Mouse (Mus musculus): ENCODE measurements at regions not wholly inside any gene's neighbourhood (a gene's known extent, or its start where the extent isn't known, plus 50 kb on each side); places are given as distances from the start of the nearest gene placed in this dataset.

DNA sequence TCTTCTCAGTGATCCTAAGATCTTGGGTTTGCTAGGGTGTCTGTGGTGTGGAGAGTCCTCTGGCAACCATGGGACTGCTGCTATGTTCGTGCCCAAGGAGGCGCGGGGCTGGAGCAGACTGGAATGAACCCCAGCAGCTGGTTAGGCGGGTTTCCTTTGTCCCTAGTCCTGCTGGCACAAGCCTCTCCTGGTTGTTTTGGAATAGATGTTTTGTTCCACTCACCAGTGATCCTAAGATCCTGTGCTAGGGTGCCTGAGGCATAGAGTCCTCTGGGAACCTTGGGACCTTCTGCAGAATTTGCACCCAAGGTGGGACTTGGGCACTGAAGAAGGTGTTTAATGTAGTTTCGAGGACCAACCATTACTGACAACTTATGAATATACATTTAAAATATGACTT lies 1205.9 kb upstream of the Gm8797 start:
- Histone ChIP-seq H3K36me3 (replicated peaks) (no peaks in the 10 kb centered on the region), H3K27ac (no peak overlapping the region)
- WGBS, result 82% methylated on average over 5 of the region's 5 CpGs

DNA sequence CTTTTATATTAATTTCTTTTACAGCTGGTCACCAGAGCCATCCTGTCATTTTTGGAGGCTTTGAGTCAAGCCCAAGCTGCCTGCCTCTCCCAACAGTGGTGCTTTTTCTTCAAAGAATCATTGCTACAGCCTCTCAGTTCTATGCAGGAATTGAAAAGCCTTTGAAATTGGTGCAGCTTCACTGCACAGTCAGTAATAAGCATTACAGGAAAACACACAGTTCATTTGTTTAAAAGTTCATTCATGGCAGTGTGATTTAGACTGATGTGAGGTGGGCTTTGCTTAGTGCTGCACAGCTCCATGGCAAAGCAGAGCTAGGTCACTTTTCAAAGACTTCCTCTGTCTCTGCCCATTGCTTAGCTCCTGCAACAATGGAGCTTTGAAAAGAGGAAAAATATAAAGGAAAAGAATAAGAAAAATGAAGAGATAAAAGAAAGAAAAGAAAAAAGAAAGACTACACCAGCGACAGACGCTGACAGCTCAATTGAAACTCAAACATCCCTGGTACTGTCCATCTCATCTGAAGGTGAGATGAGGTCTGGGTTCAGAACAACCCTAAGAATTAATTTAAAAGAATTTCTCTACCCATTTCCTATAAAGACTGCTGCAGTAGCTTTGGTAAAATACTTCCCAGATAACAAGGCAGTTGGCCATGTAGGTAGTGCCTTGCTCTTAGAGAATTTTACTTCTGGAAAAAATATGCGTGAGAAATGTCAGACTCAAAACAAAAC lies 1204.3 kb upstream of the Gm8797 start:
- Histone ChIP-seq H3K4me1 (peaks cover 5% of the 10 kb centered on the region), H3K9me3 (no peaks in the 10 kb centered on the region), H3K4me3 (replicated peaks) (no peak overlapping the region), H3K27ac (no peak overlapping the region; the same call in 1 of the 2 replicates), H3K27me3 (no peaks in the 10 kb centered on the region), H3K9ac (no peak overlapping the region), H3K36me3 (replicated peaks) (no peaks in the 10 kb centered on the region), H3K4me2 (no peak overlapping the region)
- 24% methylated on average over 3 of the region's 3 CpGs for WGBS
- ATAC-seq (ENCODE audit: low FRiP score), result peak; percentile 95

More for the DNA sequence above, 1205.9 kb upstream of the Gm8797 start:
- H3K9me3 ChIP-seq, result no peaks in the 10 kb centered on the region
- no peak overlapping the region for H3K9ac ChIP-seq
- H3K4me2 ChIP-seq, result no peak overlapping the region
- H3K27me3 ChIP-seq, result no peaks in the 10 kb centered on the region
- H3K4me3 ChIP-seq (replicated peaks), result no peak overlapping the region
- ATAC-seq (ENCODE audit: low FRiP score), result no peak
- H3K4me1 ChIP-seq, result peaks cover 5% of the 10 kb centered on the region

DNA sequence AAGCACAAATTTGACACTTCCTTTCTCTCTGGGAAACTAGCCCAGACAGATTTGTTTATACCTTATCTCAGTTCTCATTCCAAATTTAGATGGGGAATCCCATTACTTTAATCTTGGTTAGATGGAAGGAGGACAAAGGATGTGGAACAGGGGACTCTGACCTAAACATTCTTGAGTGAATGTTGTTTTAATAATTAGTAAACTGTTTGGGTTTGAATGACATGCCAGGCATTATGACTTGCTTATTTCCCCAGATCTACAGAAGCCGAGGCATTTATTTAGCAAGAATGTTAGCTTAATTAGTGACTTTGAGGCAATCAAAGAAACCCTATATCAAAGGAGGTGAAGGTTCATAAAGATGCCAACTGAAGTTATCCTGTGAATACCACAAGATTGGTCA lies 1189.9 kb upstream of the Gm8797 start:
- no peak overlapping the region for H3K4me2 ChIP-seq
- no peaks in the 10 kb centered on the region for H3K4me1 ChIP-seq
- no peaks in the 10 kb centered on the region for H3K9me3 ChIP-seq
- no peaks in the 10 kb centered on the region for H3K27me3 ChIP-seq
- no peak overlapping the region for H3K27ac ChIP-seq
- no peak for ATAC-seq (ENCODE audit: low FRiP score)
- H3K36me3 ChIP-seq (replicated peaks), result no peaks in the 10 kb centered on the region
- WGBS, result 67% methylated on average over 1 of the region's 1 CpGs
- no peak overlapping the region for H3K4me3 ChIP-seq (replicated peaks)
- no peak overlapping the region for H3K9ac ChIP-seq

DNA sequence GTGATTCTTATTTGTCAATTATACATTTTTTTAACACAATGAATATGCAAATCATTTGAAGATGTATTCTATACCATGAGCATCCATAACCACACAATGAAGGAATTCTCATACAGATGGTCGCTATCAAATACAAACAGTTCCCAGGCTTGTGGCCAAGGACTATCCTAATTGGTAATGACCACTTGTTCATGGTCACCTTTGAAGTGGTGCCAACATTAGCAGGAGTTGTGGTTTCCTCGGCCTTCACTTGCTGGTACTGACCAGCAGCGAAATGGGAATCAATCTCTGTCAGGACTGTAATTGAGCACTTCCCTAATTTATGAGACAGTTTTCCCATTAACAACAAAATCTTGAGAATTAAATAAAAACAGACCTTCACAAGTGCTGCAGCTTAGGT lies 1168.1 kb upstream of the Gm8797 start:
- no peaks in the 10 kb centered on the region for H3K36me3 ChIP-seq (replicated peaks)
- H3K4me1 ChIP-seq, result no peaks in the 10 kb centered on the region
- H3K9ac ChIP-seq, result no peak overlapping the region
- ATAC-seq (ENCODE audit: low FRiP score), result no peak
- H3K9me3 ChIP-seq, result no peaks in the 10 kb centered on the region
- H3K4me2 ChIP-seq, result no peak overlapping the region
- 91% methylated on average over 3 of the region's 3 CpGs for WGBS
- H3K4me3 ChIP-seq (replicated peaks), result no peak overlapping the region
- no peaks in the 10 kb centered on the region for H3K27me3 ChIP-seq
- no peak overlapping the region for H3K27ac ChIP-seq

DNA sequence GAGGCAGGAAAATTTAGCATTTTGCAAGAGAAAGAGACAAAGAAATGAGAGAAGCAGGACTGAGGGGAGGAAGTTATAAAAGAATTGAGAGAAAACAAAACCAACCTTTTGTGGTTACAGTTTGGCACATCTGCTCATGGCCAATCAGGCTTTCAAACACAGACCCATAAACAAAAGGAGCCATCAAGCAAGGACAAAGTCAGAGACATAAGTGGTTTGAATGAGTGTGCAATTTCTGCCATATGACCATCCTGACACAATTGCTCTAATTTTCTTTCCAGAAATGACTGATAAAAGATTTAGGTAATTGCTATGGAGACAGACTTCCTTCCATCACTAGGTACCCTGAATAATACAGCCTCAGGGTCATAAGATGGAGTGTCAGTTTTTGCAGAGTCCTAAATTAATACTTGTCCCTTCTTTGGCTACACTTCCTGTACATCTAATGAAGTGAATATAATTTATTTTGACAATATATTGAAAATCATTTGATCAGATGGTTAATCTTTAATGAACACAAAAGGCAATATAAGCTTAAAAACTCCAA lies 1156.6 kb upstream of the Gm8797 start:
- H3K4me3 ChIP-seq (replicated peaks), result no peak overlapping the region
- no peaks in the 10 kb centered on the region for H3K36me3 ChIP-seq (replicated peaks)
- no peak overlapping the region for H3K9ac ChIP-seq
- H3K4me2 ChIP-seq, result no peak overlapping the region
- no peak overlapping the region for H3K27ac ChIP-seq
- H3K27me3 ChIP-seq, result no peaks in the 10 kb centered on the region
- no peaks in the 10 kb centered on the region for H3K9me3 ChIP-seq
- H3K4me1 ChIP-seq, result no peaks in the 10 kb centered on the region
- ATAC-seq (ENCODE audit: low FRiP score), result peak; percentile 75

DNA sequence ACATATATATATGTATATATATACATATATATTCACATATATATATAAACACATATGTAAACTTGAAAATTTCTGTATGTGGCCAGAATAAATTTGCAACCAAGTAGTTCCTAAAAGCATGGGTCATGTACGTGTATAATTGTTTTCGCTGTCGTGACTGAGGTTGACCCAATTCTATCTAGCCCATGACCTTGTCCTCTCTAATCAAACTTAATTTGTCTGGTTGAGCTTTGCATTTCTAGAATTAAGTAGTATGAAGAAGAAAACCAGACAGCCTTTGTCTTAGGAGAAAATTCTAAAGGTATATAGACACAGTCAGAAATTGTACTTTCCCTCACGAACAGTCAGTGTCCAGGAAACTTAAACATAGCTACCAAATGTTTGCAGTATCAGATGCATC lies 1156.1 kb upstream of the Gm8797 start:
- ATAC-seq (ENCODE audit: low FRiP score), result no peak
- Histone ChIP-seq H3K4me3 (replicated peaks) (no peak overlapping the region), H3K27me3 (no peaks in the 10 kb centered on the region), H3K36me3 (replicated peaks) (no peaks in the 10 kb centered on the region), H3K27ac (no peak overlapping the region), H3K9me3 (no peaks in the 10 kb centered on the region), H3K4me1 (no peaks in the 10 kb centered on the region), H3K9ac (no peak overlapping the region), H3K4me2 (no peak overlapping the region)
- WGBS, result 86% methylated on average over 4 of the region's 4 CpGs

Data from forebrain, embryonic 12.5 days (tissue).